Mouse (Mus musculus): Measurements from ENCODE around the gene Satl1. TPM values are rescaled to one million over a fixed set of nuclear protein-coding genes. Genes with fewer than 3 reads are reported as not detected.
"Not testable (repeated sequence)": the region's sequence is repeated elsewhere in the genome, so short reads cannot be mapped to it uniquely, and the experiment has no call there.

The Satl1 gene
- total RNA-seq (2014; rRNA removed) (not detected in 2 replicates), polyA plus RNA-seq (2015; fragmentation: Nextera tagmentation; extraction: Ambion mirVana) (not detected in 2 replicates)

GRCm38 (mm10) chrX:112406679-112407078 is at the start of gene Satl1:
Satl1 (minus strand) TSS chrX:112406779.
- no peaks in the 10 kb centered on the region for H3K9me3 ChIP-seq (ENCODE audit: low read length)
- H3K4me1 ChIP-seq (ENCODE audit: insufficient read depth): no peaks in the 10 kb centered on the region
- no peak for TF ChIP-seq CTCF (IDR thresholded peaks at IDR 0.05; ENCODE audit: low read depth)
- H3K4me2 ChIP-seq (ENCODE audit: low read depth): no peak within 1 kb of the TSS
- H3K36me3 ChIP-seq (ENCODE audit: insufficient read depth): no peaks in the 10 kb centered on the region
- 91% methylated on average over 3 of the region's 3 CpGs for WGBS
- ATAC-seq (no peak), DNase-seq (no peak)
- no peaks in the 10 kb centered on the region for H3K27me3 ChIP-seq (ENCODE audit: insufficient read depth, low read length)
- no peak within 1 kb of the TSS for H3K9ac ChIP-seq
- no peak within 1 kb of the TSS for H3K27ac ChIP-seq (ENCODE audit: low read depth, low read length)
- H3K4me3 ChIP-seq (ENCODE audit: low read depth, low read length): no peak within 1 kb of the TSS

- Histone ChIP-seq H3K27ac (ENCODE audit: low read depth, low read length) (no peak overlapping the region), H3K36me3 (ENCODE audit: insufficient read depth) (no peaks in the 10 kb centered on the region), H3K27me3 (ENCODE audit: insufficient read depth, low read length) (no peaks in the 10 kb centered on the region), H3K9ac (no peak overlapping the region), H3K4me3 (ENCODE audit: low read depth, low read length) (no peak overlapping the region), H3K4me1 (ENCODE audit: insufficient read depth) (no peaks in the 10 kb centered on the region), H3K4me2 (ENCODE audit: low read depth) (no peak overlapping the region), H3K9me3 (ENCODE audit: low read length) (no peaks in the 10 kb centered on the region)
- WGBS: 90% methylated on average over 2 of the region's 2 CpGs
- ATAC-seq (no peak), DNase-seq (no peak)
- no peak for TF ChIP-seq CTCF (IDR thresholded peaks at IDR 0.05; ENCODE audit: low read depth)
These were observed 31.5 kb upstream of the Satl1 start for GRCm38 (mm10) chrX:112438064-112438463.

- no peak for TF ChIP-seq CTCF (IDR thresholded peaks at IDR 0.05; ENCODE audit: low read depth)
- Histone ChIP-seq H3K27ac (ENCODE audit: low read depth, low read length) (no peak overlapping the region), H3K27me3 (ENCODE audit: insufficient read depth, low read length) (no peaks in the 10 kb centered on the region), H3K9ac (no peak overlapping the region), H3K36me3 (ENCODE audit: insufficient read depth) (no peaks in the 10 kb centered on the region), H3K9me3 (ENCODE audit: low read length) (no peaks in the 10 kb centered on the region), H3K4me3 (ENCODE audit: low read depth, low read length) (no peak overlapping the region), H3K4me1 (ENCODE audit: insufficient read depth) (no peaks in the 10 kb centered on the region), H3K4me2 (ENCODE audit: low read depth) (no peak overlapping the region)
- no peak for ATAC-seq
- 76% methylated on average over 1 of the region's 1 CpGs for WGBS
- no peak for DNase-seq
These were observed 31.0 kb upstream of the Satl1 start for GRCm38 (mm10) chrX:112437580-112437979.

GRCm38 (mm10) chrX:112422998-112423397 is 16.4 kb upstream of the Satl1 start:
- H3K9ac ChIP-seq; H3K4me2 ChIP-seq (ENCODE audit: low read depth); H3K9me3 ChIP-seq (ENCODE audit: low read length); H3K27me3 ChIP-seq (ENCODE audit: insufficient read depth, low read length); ATAC-seq; H3K4me3 ChIP-seq (ENCODE audit: low read depth, low read length); H3K27ac ChIP-seq (ENCODE audit: low read depth, low read length); H3K36me3 ChIP-seq (ENCODE audit: insufficient read depth); H3K4me1 ChIP-seq (ENCODE audit: insufficient read depth): not testable (repeated sequence)
- TF ChIP-seq CTCF (IDR thresholded peaks at IDR 0.05; ENCODE audit: low read depth): peak; percentile 47
- 36% methylated on average over 2 of the region's 2 CpGs for WGBS
- peak; percentile 58 for DNase-seq

GRCm38 (mm10) chrX:112412309-112412708 is 5.7 kb upstream of the Satl1 start:
- H3K27me3 ChIP-seq (ENCODE audit: insufficient read depth, low read length): no peaks in the 10 kb centered on the region
- H3K4me2 ChIP-seq (ENCODE audit: low read depth): no peak overlapping the region
- no peak overlapping the region for H3K27ac ChIP-seq (ENCODE audit: low read depth, low read length)
- TF ChIP-seq CTCF (IDR thresholded peaks at IDR 0.05; ENCODE audit: low read depth): no peak
- no peak overlapping the region for H3K4me3 ChIP-seq (ENCODE audit: low read depth, low read length)
- no peaks in the 10 kb centered on the region for H3K36me3 ChIP-seq (ENCODE audit: insufficient read depth)
- no peak for DNase-seq
- no peaks in the 10 kb centered on the region for H3K9me3 ChIP-seq (ENCODE audit: low read length)
- ATAC-seq: no peak
- WGBS: 81% methylated on average over 2 of the region's 2 CpGs
- no peaks in the 10 kb centered on the region for H3K4me1 ChIP-seq (ENCODE audit: insufficient read depth)
- no peak overlapping the region for H3K9ac ChIP-seq

- H3K27ac ChIP-seq (ENCODE audit: low read depth, low read length); H3K9me3 ChIP-seq (ENCODE audit: low read length); H3K36me3 ChIP-seq (ENCODE audit: insufficient read depth); H3K4me1 ChIP-seq (ENCODE audit: insufficient read depth); H3K4me2 ChIP-seq (ENCODE audit: low read depth); H3K27me3 ChIP-seq (ENCODE audit: insufficient read depth, low read length); H3K4me3 ChIP-seq (ENCODE audit: low read depth, low read length); H3K9ac ChIP-seq: not testable (repeated sequence)
- 87% methylated on average over 5 of the region's 5 CpGs for WGBS
- ATAC-seq (peak; percentile 89), DNase-seq (peak; percentile 10)
These were observed 35.8 kb downstream of the Satl1 start for GRCm38 (mm10) chrX:112370577-112371410.

- peak; percentile 35; the same call in 1 of the 2 replicates for TF ChIP-seq CTCF (IDR thresholded peaks at IDR 0.05; ENCODE audit: low read depth)
- Histone ChIP-seq H3K27ac (ENCODE audit: low read depth, low read length) (no peak overlapping the region), H3K4me1 (ENCODE audit: insufficient read depth) (no peaks in the 10 kb centered on the region), H3K9ac (no peak overlapping the region), H3K27me3 (ENCODE audit: insufficient read depth, low read length) (no peaks in the 10 kb centered on the region), H3K36me3 (ENCODE audit: insufficient read depth) (no peaks in the 10 kb centered on the region), H3K9me3 (ENCODE audit: low read length) (peaks cover 7% of the 10 kb centered on the region; the same call in 1 of the 2 replicates), H3K4me2 (ENCODE audit: low read depth) (no peak overlapping the region), H3K4me3 (ENCODE audit: low read depth, low read length) (no peak overlapping the region)
- WGBS: 43% methylated on average over 4 of the region's 4 CpGs
- no peak for ATAC-seq
- peak; percentile 6 for DNase-seq
These were observed 38.2 kb downstream of the Satl1 start for GRCm38 (mm10) chrX:112368426-112368825.
